Mouse (Mus musculus): Measurements from ENCODE around the gene Elmo1.

DNA sequence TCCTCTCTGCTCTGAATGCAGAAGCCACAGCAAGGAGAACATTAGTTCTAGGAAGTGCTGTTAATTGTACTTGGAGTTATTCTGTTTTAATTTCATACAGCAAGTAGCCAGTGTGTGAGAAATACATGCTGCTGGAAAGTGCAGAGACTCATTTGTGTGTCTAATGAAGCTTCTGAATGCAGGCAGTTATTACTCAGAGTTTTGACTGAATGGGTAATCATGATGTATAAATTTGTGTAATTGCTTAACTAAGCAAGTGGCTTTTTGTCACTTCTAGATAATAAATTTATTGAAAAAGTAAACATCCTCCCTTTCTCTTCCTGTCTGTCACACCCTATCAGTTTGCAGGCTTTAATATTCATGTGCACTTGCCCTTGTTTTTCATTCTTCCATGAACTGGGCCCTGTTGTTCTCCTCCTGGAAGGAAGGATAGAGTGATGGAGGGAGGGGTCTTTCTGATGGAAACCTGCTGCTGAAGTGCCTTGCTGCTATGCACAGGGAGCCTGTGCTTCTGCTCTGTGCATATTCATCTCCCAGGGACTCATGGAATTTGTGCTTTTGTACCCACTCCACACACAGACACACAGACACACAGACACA is 159.8 kb downstream of the Elmo1 start:
- TF ChIP-seq MYOG (IDR thresholded peaks at IDR 0.05; ENCODE audit: control insufficient read depth in 1 of 3, insufficient read depth in 1 of 3, insufficient read length in 2 of 3, low read depth in 2 of 3) (no peak), POLR2A (IDR thresholded peaks at IDR 0.05; ENCODE audit: insufficient read length, low read depth) (no peak), USF1 (IDR thresholded peaks at IDR 0.05; ENCODE audit: low read depth) (no peak), MAX (IDR thresholded peaks at IDR 0.05; ENCODE audit: low read depth) (no peak), TCF12 (IDR thresholded peaks at IDR 0.05; ENCODE audit: insufficient read depth, poor library complexity, severe bottlenecking) (no peak)
